Mouse (Mus musculus): ENCODE measurements around the gene Rps28.

DNA sequence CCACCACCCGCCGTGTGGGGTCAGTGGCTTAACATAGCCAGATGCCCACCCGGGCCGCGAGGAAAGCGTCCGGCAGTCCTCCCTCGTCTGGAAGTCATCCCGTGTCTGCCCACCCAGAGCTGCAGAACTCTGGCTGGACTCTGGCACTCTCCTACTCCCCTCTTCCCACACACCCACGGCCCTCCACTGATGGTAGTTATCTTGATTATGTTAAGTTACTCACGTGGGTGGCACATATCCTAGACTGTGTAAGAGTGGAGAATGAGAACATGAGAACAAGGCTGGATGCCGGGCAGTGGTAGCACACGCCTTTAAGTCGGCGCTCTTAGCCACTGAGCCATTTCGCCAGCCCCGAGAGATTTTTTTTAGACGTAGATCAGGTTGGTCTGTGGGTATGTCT, 38.0 kb downstream of the Rps28 start:
- TF ChIP-seq ZNF384 (IDR thresholded peaks at IDR 0.05; ENCODE audit: low read depth, low read length) (no peak), HCFC1 (IDR thresholded peaks at IDR 0.05; ENCODE audit: borderline replicate concordance, insufficient read depth, low read length) (no peak), MAFK (IDR thresholded peaks at IDR 0.05; ENCODE audit: insufficient read depth, low read depth, low read length) (no peak), ZC3H11A (IDR thresholded peaks at IDR 0.05; ENCODE audit: borderline replicate concordance, low read depth, low read length) (no peak)
